Mouse (Mus musculus) CH12.LX (cell line): Measurements from ENCODE around the gene Pak7. TPM values are rescaled to one million over a fixed set of nuclear protein-coding genes. Genes with fewer than 3 reads are reported as not detected.

ENCODE experiments used
- DNase-seq: peaks from one replicate; pipeline ENCODE4 v3.0.0-alpha.2; 2013; ENCODE audit errors: extremely low read depth
- H3K27ac ChIP-seq: 2 replicates; pipeline ENCODE4 v1.5.1; 2012; ENCODE audit warnings: low read depth, mild to moderate bottlenecking, control low read depth, moderate library complexity; ENCODE audit not compliant: insufficient read depth
- H3K27me3 ChIP-seq: replicated peaks from 2 replicates; pipeline ENCODE3; 2012; ENCODE audit warnings: inconsistent platforms
- H3K36me3 ChIP-seq, 2 experiments: replicated peaks in 1 of 2; 2 replicates each; pipeline versions ENCODE3 to v1.6.1; 2012; ENCODE audit warnings: inconsistent platforms in 1 of 2, low read length in 1 of 2, mild to moderate bottlenecking in 1 of 2, mixed read lengths in 1 of 2, moderate library complexity in 1 of 2; ENCODE audit not compliant: control insufficient read depth in 1 of 2, insufficient read depth in 1 of 2
- H3K4me1 ChIP-seq, 2 experiments: 2 replicates each; pipeline ENCODE4 v1.6.1; 2012; ENCODE audit warnings: inconsistent platforms in 1 of 2, moderate library complexity in 1 of 2; ENCODE audit not compliant: insufficient read depth in 2 of 2, control insufficient read depth in 1 of 2
- H3K4me2 ChIP-seq: 2 replicates; pipeline ENCODE4 v1.6.1; 2012; ENCODE audit warnings: low read depth, mild to moderate bottlenecking, control low read depth; ENCODE audit not compliant: poor library complexity, insufficient read depth, severe bottlenecking
- H3K4me3 ChIP-seq, 3 experiments: fragments of 150-350 bp in 1 of 3; sonication (generic) in 1 of 3; replicated peaks in 1 of 3; 2 replicates each; pipeline versions ENCODE3 to v1.5.1; 2011 to 2012; ENCODE audit warnings: low read depth in 2 of 3, low read length in 2 of 3, mild to moderate bottlenecking in 2 of 3, moderate library complexity in 2 of 3, control low read depth in 1 of 3, improper control_type of control experiment in 1 of 3, inconsistent platforms in 1 of 3, mixed read lengths in 1 of 3; ENCODE audit not compliant: poor library complexity in 1 of 3
- H3K79me2 ChIP-seq: replicated peaks from 2 replicates; pipeline ENCODE4 v1.6.1; 2012; ENCODE audit warnings: mild to moderate bottlenecking, moderate library complexity; ENCODE audit not compliant: control insufficient read depth, poor library complexity, insufficient read depth, severe bottlenecking; ENCODE audit errors: extremely low read depth
- H3K9ac ChIP-seq: 2 replicates; pipeline ENCODE4 v1.6.1; 2012; ENCODE audit warnings: low read depth, mild to moderate bottlenecking, control low read depth, moderate library complexity; ENCODE audit not compliant: insufficient read depth
- H3K9me3 ChIP-seq: replicated peaks from 2 replicates; pipeline ENCODE3; 2012; ENCODE audit warnings: low read length, inconsistent platforms, mixed read lengths
- CHD1 ChIP-seq: IDR thresholded peaks from 2 replicates; pipeline ENCODE4 v1.6.1; 2012; ENCODE audit warnings: low read depth, low read length, improper control_type of control experiment, inconsistent platforms
- CTCF ChIP-seq, 2 experiments: IDR thresholded peaks in 1 of 2; conservative IDR thresholded peaks in 1 of 2; 2 replicates each; pipeline ENCODE4 v1.5.1; 2011 to 2012; ENCODE audit warnings: low read depth in 2 of 2, low read length in 2 of 2, improper control_type of control experiment in 1 of 2, inconsistent platforms in 1 of 2, mild to moderate bottlenecking in 1 of 2, moderate library complexity in 1 of 2
- E2F4 ChIP-seq: IDR thresholded peaks from 2 replicates; pipeline ENCODE4 v1.6.1; 2011; ENCODE audit warnings: low read depth, low read length, improper control_type of control experiment; ENCODE audit not compliant: insufficient replicate concordance
- ELF1 ChIP-seq: IDR thresholded peaks from 2 replicates; pipeline ENCODE4 v1.6.1; 2014; ENCODE audit warnings: low read depth, mild to moderate bottlenecking, inconsistent platforms, low read length, improper control_type of control experiment
- EP300 ChIP-seq: IDR thresholded peaks from 2 replicates; pipeline ENCODE4 v1.6.1; 2011; ENCODE audit warnings: low read length, improper control_type of control experiment
- ETS1 ChIP-seq: conservative IDR thresholded peaks from 2 replicates; pipeline ENCODE4 v1.6.1; 2012; ENCODE audit warnings: low read depth, mild to moderate bottlenecking, inconsistent platforms, low read length, improper control_type of control experiment, moderate library complexity
- HCFC1 ChIP-seq: IDR thresholded peaks from 2 replicates; pipeline ENCODE4 v1.6.1; 2012; ENCODE audit warnings: low read depth, mild to moderate bottlenecking, inconsistent platforms, low read length, improper control_type of control experiment
- IRF4 ChIP-seq: IDR thresholded peaks from 2 replicates; pipeline ENCODE4 v1.6.1; 2014; ENCODE audit warnings: low read depth, mild to moderate bottlenecking, inconsistent platforms, low read length, improper control_type of control experiment
- JUN ChIP-seq: IDR thresholded peaks from 2 replicates; pipeline ENCODE4 v1.6.1; 2011; ENCODE audit warnings: low read depth, mild to moderate bottlenecking, low read length, improper control_type of control experiment, moderate library complexity; ENCODE audit not compliant: insufficient read depth
- JUND ChIP-seq: conservative IDR thresholded peaks from 2 replicates; pipeline ENCODE4 v1.6.1; 2011; ENCODE audit warnings: low read depth, low read length, improper control_type of control experiment
- KAT2A ChIP-seq: IDR thresholded peaks from 2 replicates; pipeline ENCODE4 v1.6.1; 2012; ENCODE audit warnings: low read length, improper control_type of control experiment, inconsistent platforms; ENCODE audit not compliant: insufficient replicate concordance
- MAZ ChIP-seq: IDR thresholded peaks from 2 replicates; pipeline ENCODE4 v1.6.1; 2012; ENCODE audit warnings: low read depth, mild to moderate bottlenecking, inconsistent platforms, low read length, improper control_type of control experiment, moderate library complexity
- NRF1 ChIP-seq: IDR thresholded peaks from 2 replicates; pipeline ENCODE4 v1.6.1; 2014; ENCODE audit warnings: low read depth, mild to moderate bottlenecking, inconsistent platforms, low read length, improper control_type of control experiment, moderate library complexity
- POLR2A ChIP-seq: IDR thresholded peaks from 2 replicates; pipeline ENCODE4 v1.6.1; 2011; ENCODE audit warnings: low read depth, mild to moderate bottlenecking, improper control_type of control experiment, low read length
- POLR2AphosphoS2 ChIP-seq: IDR thresholded peaks from 2 replicates; pipeline ENCODE4 v1.6.1; 2011; ENCODE audit warnings: low read depth, low read length, improper control_type of control experiment
- RAD21 ChIP-seq: IDR thresholded peaks from 2 replicates; pipeline ENCODE4 v1.6.1; 2011; ENCODE audit warnings: low read depth, mild to moderate bottlenecking, low read length, improper control_type of control experiment, moderate library complexity
- SIN3A ChIP-seq: IDR thresholded peaks from 2 replicates; pipeline ENCODE4 v1.6.1; 2012; ENCODE audit warnings: low read length, improper control_type of control experiment, inconsistent platforms
- TBP ChIP-seq: conservative IDR thresholded peaks from 2 replicates; pipeline ENCODE4 v1.6.1; 2011; ENCODE audit warnings: low read depth, low read length, improper control_type of control experiment
- UBTF ChIP-seq: IDR thresholded peaks from 2 replicates; pipeline ENCODE4 v1.6.1; 2012; ENCODE audit warnings: low read depth, mild to moderate bottlenecking, inconsistent platforms, low read length, improper control_type of control experiment, moderate library complexity
- USF1 ChIP-seq: IDR thresholded peaks from 2 replicates; pipeline ENCODE4 v1.6.1; 2014; ENCODE audit warnings: low read depth, mild to moderate bottlenecking, inconsistent platforms, low read length, improper control_type of control experiment
- USF2 ChIP-seq: conservative IDR thresholded peaks from 2 replicates; pipeline ENCODE4 v1.6.1; 2011; ENCODE audit warnings: low read depth, low read length, improper control_type of control experiment
- ZC3H11A ChIP-seq: IDR thresholded peaks from 2 replicates; pipeline ENCODE4 v1.6.1; 2012; ENCODE audit warnings: low read depth, mild to moderate bottlenecking, inconsistent platforms, low read length, improper control_type of control experiment
- ZMIZ1 ChIP-seq: IDR thresholded peaks from 2 replicates; pipeline ENCODE4 v1.6.1; 2012; ENCODE audit warnings: low read depth, mild to moderate bottlenecking, inconsistent platforms, low read length, improper control_type of control experiment
- ZNF384 ChIP-seq: IDR thresholded peaks from 2 replicates; pipeline ENCODE4 v1.6.1; 2012; ENCODE audit warnings: low read depth, low read length, improper control_type of control experiment, inconsistent platforms
- dilution Hi-C: fragments of 300-500 bp; cut with MboI; formaldehyde crosslinking; loops from 2 replicates; pipeline ENCODE4 v1.14.3; 2020; ENCODE audit warnings: low sequenced_read_pairs; ENCODE audit not compliant: extremely low pct_unique_long_range_greater_than_20kb, extremely low pct_ligation_motif_present
- in situ Hi-C: fragments of 300-500 bp; cut with MboI; formaldehyde crosslinking; loops from 3 replicates; pipeline ENCODE4 v1.14.3; 2019; ENCODE audit warnings: low sequenced_read_pairs, low pct_ligation_motif_present, low pct_unique_long_range_greater_than_20kb, mixed read lengths
- polyA plus RNA-seq: library from polyadenylated mRNA; unstranded; fragments of >175 nt; gene quantifications from 2 replicates; pipeline ENCODE4 v1.2.1, GENCODE M21; 2012; ENCODE audit warnings: low read depth; ENCODE audit not compliant: insufficient read length
- total RNA-seq, 2 experiments: library from RNA; depleted of rRNA; stranded (reverse); fragments of 300-350 nt in 1 of 2; fragments of >200 nt in 1 of 2; gene quantifications; 2 replicates each; pipeline ENCODE4 v1.2.3; 2012 to 2014

Gene Pak7
- total and polyA plus RNA-seq, 3 experiments, result not detected

DNA sequence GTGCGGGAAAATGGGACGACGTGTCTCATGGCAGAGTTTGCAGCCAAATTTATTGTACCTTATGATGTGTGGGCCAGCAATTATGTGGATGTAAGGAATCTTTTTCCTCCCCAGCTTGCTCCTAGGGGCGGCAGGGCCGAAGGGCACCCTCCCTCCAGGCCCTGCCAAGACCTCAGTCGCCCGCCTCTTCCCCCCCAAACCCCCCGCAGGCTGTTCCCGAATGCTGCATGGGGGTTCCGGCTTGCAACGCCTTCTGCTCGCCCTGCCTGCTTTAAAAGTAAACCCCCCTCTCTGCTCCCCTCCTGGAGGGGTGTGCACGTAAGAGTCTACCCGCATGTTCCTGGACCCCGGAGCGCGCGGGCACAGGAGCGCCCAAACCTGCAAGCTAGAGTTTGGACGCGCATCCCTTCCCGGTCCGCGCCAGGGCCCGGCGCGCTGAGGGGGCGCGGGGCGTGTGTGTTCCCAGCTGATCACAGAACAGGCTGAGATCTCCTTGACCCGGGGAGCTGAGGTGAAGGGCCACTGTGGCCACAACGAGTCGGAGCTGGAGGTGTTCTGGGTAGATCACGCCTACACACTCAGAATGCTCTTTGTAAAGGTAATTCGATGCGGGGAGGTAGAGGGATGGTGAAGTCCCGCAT, 328.6 kb downstream of the Pak7 start:
- H3K27me3 ChIP-seq, result no peaks in the 10 kb centered on the region
- TF ChIP-seq IRF4, result no peak
- TF ChIP-seq NRF1, result no peak
- TF ChIP-seq POLR2A, result no peak
- TF ChIP-seq CTCF (conservative IDR thresholded peaks at IDR 0.05 in 1 of 2, IDR thresholded peaks at IDR 0.05 in 1 of 2; ENCODE audit: low read depth in 2 of 2, low read length in 2 of 2), result no peak
- no peak for TF ChIP-seq POLR2AphosphoS2
- TF ChIP-seq USF1, result no peak
- TF ChIP-seq KAT2A, result no peak
- TF ChIP-seq ZNF384, result no peak
- TF ChIP-seq MAZ, result no peak
- TF ChIP-seq E2F4, result no peak
- TF ChIP-seq SIN3A, result no peak
- TF ChIP-seq HCFC1, result no peak
- no peak for TF ChIP-seq ZMIZ1
- no peak for TF ChIP-seq ZC3H11A
- TF ChIP-seq UBTF, result no peak
- TF ChIP-seq JUN, result no peak
- H3K4me2 ChIP-seq, result no peak overlapping the region
- H3K9ac ChIP-seq, result no peak overlapping the region
- in situ Hi-C loops, result no loop called here
- no peak overlapping the region for H3K4me3 ChIP-seq
- no peaks in the 10 kb centered on the region for H3K4me1 ChIP-seq
- no peak overlapping the region for H3K27ac ChIP-seq
- no peak for DNase-seq
- dilution Hi-C loops, result no loop called here
- no peaks in the 10 kb centered on the region for H3K36me3 ChIP-seq
- H3K9me3 ChIP-seq, result peaks cover 58% of the 10 kb centered on the region
- no peaks in the 10 kb centered on the region for H3K79me2 ChIP-seq

DNA sequence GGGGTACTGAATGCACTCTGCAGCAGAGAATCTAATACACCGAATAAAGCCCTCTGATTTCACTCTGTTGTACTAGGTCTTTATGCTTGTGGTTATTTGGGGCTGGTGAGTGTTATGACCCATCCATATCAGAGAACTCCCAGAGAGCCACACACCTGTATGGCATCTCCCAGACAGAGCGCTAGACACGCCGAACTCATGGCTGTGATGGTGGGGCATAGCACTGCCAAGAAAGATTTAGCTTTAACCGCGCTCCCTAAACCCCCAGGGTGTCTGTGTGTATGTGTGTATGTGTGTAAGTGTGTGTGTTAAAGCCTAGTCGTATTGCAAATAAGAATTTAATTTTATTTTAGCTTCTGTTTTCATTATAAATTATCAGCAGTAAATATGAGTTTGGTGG, 329.4 kb downstream of the Pak7 start:
- dilution Hi-C loops (no loop called here), in situ Hi-C loops (no loop called here)
- H3K27ac ChIP-seq, result no peak overlapping the region
- DNase-seq, result no peak
- H3K36me3 ChIP-seq, result no peaks in the 10 kb centered on the region
- peaks cover 57% of the 10 kb centered on the region for H3K9me3 ChIP-seq
- H3K79me2 ChIP-seq, result no peaks in the 10 kb centered on the region
- H3K27me3 ChIP-seq, result no peaks in the 10 kb centered on the region
- no peak overlapping the region for H3K9ac ChIP-seq
- H3K4me1 ChIP-seq, result no peaks in the 10 kb centered on the region
- H3K4me2 ChIP-seq, result no peak overlapping the region
- no peak overlapping the region for H3K4me3 ChIP-seq
- TF ChIP-seq RAD21 (no peak), ELF1 (no peak), ZMIZ1 (no peak), JUND (no peak), TBP (no peak), UBTF (no peak), EP300 (no peak), ETS1 (no peak), USF2 (no peak), CHD1 (no peak), ZNF384 (no peak), KAT2A (no peak), E2F4 (no peak)
- TF ChIP-seq, all 38 proteins: peak for 0
